Mouse (Mus musculus) brown adipose tissue, adult 24 weeks (tissue): ENCODE data around the gene Pdcd2. TPM values are rescaled to one million over a fixed set of nuclear protein-coding genes. Genes with fewer than 3 reads are reported as not detected.
A peak's percentile ranks its signal among the peaks of the same experiment; 100 is the strongest.
"Not testable (repeated sequence)": the region's sequence is repeated elsewhere in the genome, so short reads cannot be mapped to it uniquely, and the experiment has no call there.

Experiments used
- H3K27ac ChIP-seq: fragments of 200-500 bp; replicated peaks from 2 replicates; pipeline ENCODE4 v1.5.1; 2012; ENCODE audit warnings: low read depth, mild to moderate bottlenecking, low read length
- H3K4me1 ChIP-seq: fragments of 200-500 bp; 2 replicates; pipeline ENCODE4 v1.6.1; 2012; ENCODE audit warnings: low read length, mixed read lengths; ENCODE audit not compliant: control insufficient read depth, insufficient read depth, insufficient read length
- H3K4me3 ChIP-seq: fragments of 200-500 bp; 2 replicates; pipeline ENCODE4 v1.5.1; 2012; ENCODE audit warnings: low read depth, mild to moderate bottlenecking, low read length, moderate library complexity; ENCODE audit not compliant: insufficient read depth
- polyA plus RNA-seq: library from polyadenylated mRNA; stranded (reverse); fragments of >200 nt; gene quantifications from 2 replicates; pipeline ENCODE4 v1.2.4, GENCODE M21; 2012; ENCODE audit not compliant: missing spikeins, insufficient read depth, insufficient read length

The Pdcd2 gene
- polyA plus RNA-seq: 23.6 and 33.0 TPM in 2 replicates

GRCm38 (mm10) chr17:15526986-15527810, at the start of gene Pdcd2:
Pdcd2 (minus strand) TSS chr17:15527301.
- H3K27ac ChIP-seq: peak within 1 kb of the TSS; percentile 82
- H3K4me1 ChIP-seq: peaks cover 3% of the 10 kb centered on the region; the same call in 1 of the 2 replicates
- peak within 1 kb of the TSS; percentile 83 for H3K4me3 ChIP-seq

GRCm38 (mm10) chr17:15575056-15575455, 48.0 kb upstream of the Pdcd2 start:
- Histone ChIP-seq H3K4me3 (no peak overlapping the region), H3K4me1 (no peaks in the 10 kb centered on the region), H3K27ac (no peak overlapping the region)

GRCm38 (mm10) chr17:15566908-15567307, 39.8 kb upstream of the Pdcd2 start:
- Histone ChIP-seq H3K4me1 (no peaks in the 10 kb centered on the region), H3K27ac (no peak overlapping the region), H3K4me3 (no peak overlapping the region)

- Histone ChIP-seq H3K27ac (peak overlapping the region; percentile 45; the same call in 1 of the 2 replicates), H3K4me3 (peak overlapping the region; percentile 61), H3K4me1 (no peaks in the 10 kb centered on the region)
Observed at GRCm38 (mm10) chr17:15564928-15565300, 37.8 kb upstream of the Pdcd2 start.

- Histone ChIP-seq H3K4me1 (no peaks in the 10 kb centered on the region), H3K4me3 (peak within 1 kb of the TSS; percentile 93), H3K27ac (peak within 1 kb of the TSS; percentile 99)
Observed at GRCm38 (mm10) chr17:15564014-15564927, 37.2 kb upstream of the Pdcd2 start, which contains the start of gene Prdm9. Prdm9 (minus strand) TSS chr17:15564354.

- H3K4me3 ChIP-seq: no peak overlapping the region
Observed at GRCm38 (mm10) chr17:15559946-15560345, 32.8 kb upstream of the Pdcd2 start.

GRCm38 (mm10) chr17:15549713-15550112, 22.6 kb upstream of the Pdcd2 start:
- H3K4me1 ChIP-seq: no peaks in the 10 kb centered on the region
- no peak overlapping the region for H3K27ac ChIP-seq
- no peak overlapping the region for H3K4me3 ChIP-seq

More at GRCm38 (mm10) chr17:15559946-15560345, 32.8 kb upstream of the Pdcd2 start:
- Histone ChIP-seq H3K27ac (no peak overlapping the region), H3K4me1 (no peaks in the 10 kb centered on the region)

- no peak overlapping the region for H3K4me3 ChIP-seq
- H3K4me1 ChIP-seq: no peaks in the 10 kb centered on the region
- no peak overlapping the region for H3K27ac ChIP-seq
Observed at GRCm38 (mm10) chr17:15546440-15546839, 19.3 kb upstream of the Pdcd2 start.

- not testable (repeated sequence) for H3K4me3 ChIP-seq, H3K4me1 ChIP-seq, H3K27ac ChIP-seq
Observed at GRCm38 (mm10) chr17:15543868-15544267, 16.8 kb upstream of the Pdcd2 start.

GRCm38 (mm10) chr17:15540309-15540708, 13.2 kb upstream of the Pdcd2 start:
- Histone ChIP-seq H3K4me3 (no peak overlapping the region), H3K4me1 (no peaks in the 10 kb centered on the region), H3K27ac (no peak overlapping the region)

GRCm38 (mm10) chr17:15536457-15536904, 9.4 kb upstream of the Pdcd2 start:
- peak overlapping the region; percentile 41 for H3K4me3 ChIP-seq
- no peaks in the 10 kb centered on the region for H3K4me1 ChIP-seq
- no peak overlapping the region for H3K27ac ChIP-seq

- H3K27ac ChIP-seq: no peak overlapping the region
- peak overlapping the region; percentile 41 for H3K4me3 ChIP-seq
- no peaks in the 10 kb centered on the region for H3K4me1 ChIP-seq
Observed at GRCm38 (mm10) chr17:15535943-15536342, 8.8 kb upstream of the Pdcd2 start.

GRCm38 (mm10) chr17:15535162-15535800, 8.2 kb upstream of the Pdcd2 start:
- Histone ChIP-seq H3K4me1 (no peaks in the 10 kb centered on the region), H3K27ac (no peak overlapping the region), H3K4me3 (no peak overlapping the region)

GRCm38 (mm10) chr17:15530141-15530540, 3.0 kb upstream of the Pdcd2 start:
- peaks cover 3% of the 10 kb centered on the region; the same call in 1 of the 2 replicates for H3K4me1 ChIP-seq
- no peak overlapping the region for H3K27ac ChIP-seq
- no peak overlapping the region for H3K4me3 ChIP-seq

- no peak overlapping the region for H3K27ac ChIP-seq
- H3K4me3 ChIP-seq: no peak overlapping the region
- peaks cover 3% of the 10 kb centered on the region; the same call in 1 of the 2 replicates for H3K4me1 ChIP-seq
Observed at GRCm38 (mm10) chr17:15528887-15529286, 1.8 kb upstream of the Pdcd2 start.
